Mouse (Mus musculus): ENCODE measurements around the gene Kcnj12.

GRCm38 (mm10) chr11:60981693-60982486, 40.5 kb upstream of the Kcnj12 start:
- TF ChIP-seq CTCF (IDR thresholded peaks at IDR 0.05; ENCODE audit: low read depth) (no peak), EP300 (optimal IDR thresholded peaks at IDR 0.05) (no peak)

All from stomach, postnatal 0 days (tissue).